Mouse (Mus musculus) brain, embryonic 14.5 days (tissue): ENCODE results near the gene Stk11.

ENCODE experiments used
- CTCF ChIP-seq: fragments of 200-500 bp; IDR thresholded peaks from 2 replicates; pipeline ENCODE4 v1.5.1; 2012; ENCODE audit warnings: inconsistent platforms, mild to moderate bottlenecking, moderate library complexity, borderline replicate concordance; ENCODE audit not compliant: insufficient read depth, insufficient read length; ENCODE audit errors: extremely low read depth
- POLR2A ChIP-seq: fragments of 200-500 bp; IDR thresholded peaks from 2 replicates; pipeline ENCODE4 v1.6.1; 2012; ENCODE audit warnings: mild to moderate bottlenecking, inconsistent platforms, borderline replicate concordance; ENCODE audit not compliant: poor library complexity, insufficient read depth, insufficient read length, severe bottlenecking; ENCODE audit errors: extremely low read depth

DNA sequence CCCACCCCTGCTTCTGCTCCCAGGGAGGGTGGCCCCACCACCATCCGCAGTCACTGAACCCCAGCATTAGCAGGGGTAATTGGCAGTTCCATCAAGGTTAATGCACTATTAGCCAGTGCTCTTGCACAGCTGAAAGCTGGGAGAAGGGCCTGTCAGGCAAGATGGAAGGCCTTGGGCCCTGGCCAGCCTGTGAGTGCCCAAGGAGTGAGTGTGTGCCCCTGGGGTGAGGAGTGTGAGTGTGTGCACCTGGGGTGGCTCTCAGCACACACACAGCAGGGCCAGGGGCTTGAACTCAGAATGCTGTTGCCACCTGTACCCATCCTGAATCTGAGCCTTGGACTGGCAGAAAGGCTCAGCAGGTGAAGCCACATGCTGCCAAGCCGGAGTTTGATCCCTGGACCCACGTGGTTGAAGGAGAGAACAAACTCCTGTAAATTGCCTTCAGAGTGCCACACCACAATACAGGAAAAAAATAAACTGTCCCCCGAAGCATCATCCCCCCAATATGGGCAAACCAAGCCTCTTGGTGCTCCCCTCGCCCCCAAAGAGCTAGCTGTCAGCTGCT is 60.7 kb downstream of the Stk11 start:
- no peak for TF ChIP-seq POLR2A
- TF ChIP-seq CTCF = no peak
